ENCODE assay signal across 10 mouse cellular contexts in the genomic region with DNA sequence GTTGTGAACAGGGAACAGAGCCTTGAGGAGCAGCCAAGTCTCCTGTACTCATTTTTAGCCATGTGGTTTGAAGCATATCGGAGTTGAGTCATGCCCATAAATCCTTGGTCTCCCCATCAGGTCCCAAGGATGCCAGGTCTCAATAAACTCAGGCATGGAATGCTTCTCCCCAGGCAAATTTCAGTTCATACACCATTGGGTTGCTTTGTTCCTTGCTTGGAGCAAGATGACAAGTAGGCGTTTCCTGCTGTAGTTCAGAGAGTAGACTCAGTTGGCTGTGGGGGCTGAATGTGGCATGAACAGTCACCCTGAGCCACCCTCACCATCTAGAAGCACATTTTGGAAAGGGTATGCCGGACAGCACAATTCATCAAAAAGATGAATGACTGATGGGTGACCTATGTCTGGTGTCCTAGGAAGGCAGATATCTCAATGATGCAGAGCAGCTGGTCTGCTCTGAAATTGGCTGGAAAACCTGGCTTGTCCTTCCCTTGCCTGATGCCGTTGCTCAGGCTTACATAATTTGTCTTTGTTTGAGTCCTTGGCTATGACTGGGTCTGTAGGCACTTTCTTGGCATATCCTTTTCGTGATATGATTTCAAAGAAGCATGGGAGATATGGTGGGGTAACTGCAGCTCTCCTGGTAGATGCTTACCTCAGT.
DNase-seq lines count a peak whose midpoint lies in the region; ATAC-seq and TF ChIP-seq lines count a peak whose summit lies in the region.
"Had no signal": no experiment of that assay in that cellular context is flagged by ENCODE, and none has a peak within 500 bp of the region (broad histone marks: within the 10 kb centered on the region; RNA-seq: fewer than 3 reads in every experiment).

No protein-coding gene starts in this region.

- no peaks in the 10 kb centered on the region for H3K36me3 ChIP-seq in kidney, embryonic 14.5 days (ENCODE audit: control insufficient read depth, insufficient read depth, low read length)
- no peaks in the 10 kb centered on the region for H3K36me3 ChIP-seq in lung, postnatal 0 days (ENCODE audit: insufficient read depth, low read length)

- no peak overlapping the region for H3K27ac ChIP-seq in kidney, embryonic 14.5 days (ENCODE audit: low read depth, low read length)
- H3K27ac ChIP-seq in layer of hippocampus, adult 2 months: peak overlapping the region; percentile 43; the same call in 1 of the 2 replicates
- H3K27ac ChIP-seq in lung, postnatal 0 days (ENCODE audit: low read length): no peak overlapping the region

- DNase-seq in cerebellum, adult 11-12 months: peak; percentile 6
- DNase-seq in cerebellum, adult 18-20 months: no peak
- peak; percentile 20 for DNase-seq in kidney, postnatal 14 days
- peak; percentile 23 to 26 for DNase-seq in layer of hippocampus, adult 2 months (ENCODE audit: low spot score in 2 of 2)
- peak; percentile 54 for DNase-seq in lung, postnatal 0 days (ENCODE audit: low spot score)
- DNase-seq in gastrocnemius, adult 18-20 months (ENCODE audit: low spot score): no peak
- no peak for DNase-seq in urinary bladder, postnatal 25 days (ENCODE audit: low spot score)
- DNase-seq: kidney, adult 11 months; spleen, adult 18-20 months had no signal

- TF ChIP-seq EP300 in lung, postnatal 0 days (IDR thresholded peaks at IDR 0.05): peak; percentile 39; the same call in 1 of the 2 replicates

- H3K4me1 ChIP-seq in kidney, embryonic 14.5 days (ENCODE audit: control insufficient read depth, insufficient read depth, low read length): 0 out of 2 replicates have a peak, but pooled peaks cover 12% of the 10 kb centered on the region
- H3K4me1 ChIP-seq in lung, postnatal 0 days (ENCODE audit: insufficient read depth, low read depth, low read length): no peaks in the 10 kb centered on the region

- no peaks in the 10 kb centered on the region for H3K9me3 ChIP-seq in kidney, embryonic 14.5 days (ENCODE audit: control insufficient read depth, low read length)
- H3K9me3 ChIP-seq in lung, postnatal 0 days (ENCODE audit: low read length): no peaks in the 10 kb centered on the region

- WGBS in kidney, embryonic 14.5 days: 49% methylated on average over 5 of the region's 5 CpGs
- 58% methylated on average over 5 of the region's 5 CpGs for WGBS in lung, postnatal 0 days

- no peak for TF ChIP-seq CTCF in layer of hippocampus, adult 2 months (conservative IDR thresholded peaks at IDR 0.05)
- no peak for TF ChIP-seq CTCF in lung, postnatal 0 days (IDR thresholded peaks at IDR 0.05)

- no peak overlapping the region for H3K9ac ChIP-seq in kidney, embryonic 14.5 days (ENCODE audit: low read depth, low read length)
- no peak overlapping the region for H3K9ac ChIP-seq in lung, postnatal 0 days (replicated peaks; ENCODE audit: low read depth)

- no peak overlapping the region for H3K4me2 ChIP-seq in kidney, embryonic 14.5 days (replicated peaks; ENCODE audit: low read depth, low read length)
- no peak overlapping the region for H3K4me2 ChIP-seq in lung, postnatal 0 days (replicated peaks; ENCODE audit: low read depth, low read length)

- no peak overlapping the region for H3K4me3 ChIP-seq in kidney, embryonic 14.5 days (ENCODE audit: low read length)
- no peak overlapping the region for H3K4me3 ChIP-seq in layer of hippocampus, adult 2 months
- H3K4me3 ChIP-seq in lung, postnatal 0 days (ENCODE audit: low read depth, low read length): no peak overlapping the region

- H3K27me3 ChIP-seq in kidney, embryonic 14.5 days (ENCODE audit: control insufficient read depth, insufficient read depth, low read length): no peaks in the 10 kb centered on the region
- H3K27me3 ChIP-seq in lung, postnatal 0 days (replicated peaks; ENCODE audit: insufficient read depth, low read length): no peaks in the 10 kb centered on the region

- ATAC-seq in kidney, embryonic 14.5 days (ENCODE audit: low FRiP score, low TSS enrichment): no peak
- ATAC-seq in lung, postnatal 0 days: peak; percentile 64

Comparison
In these comparisons a context has a peak if more than half of its experiments do, and no peak if none do; other contexts are left out.
1. DNase-seq: peak in cerebellum, adult 11-12 months (single experiment), kidney, postnatal 14 days (single experiment), layer of hippocampus, adult 2 months (2 of 2) and lung, postnatal 0 days (single experiment); none in cerebellum, adult 18-20 months (0 of 2), gastrocnemius, adult 18-20 months (single experiment) and urinary bladder, postnatal 25 days (single experiment).